Mouse (Mus musculus): ENCODE data around the gene Ngef.

GRCm38 (mm10) chr1:87574785-87575184, 1.1 kb upstream of the Ngef start:
- TF ChIP-seq GATA1 (IDR thresholded peaks at IDR 0.05; ENCODE audit: low read length) (no peak), TAL1 (IDR thresholded peaks at IDR 0.05; ENCODE audit: low read length) (no peak)

Measured in erythroblast, embryonic 14.5 days (primary cell).